Mouse (Mus musculus): ENCODE data around the gene Fam219a. TPM values are rescaled to one million over a fixed set of nuclear protein-coding genes. Genes with fewer than 3 reads are reported as not detected.

Fam219a gene
- polyA plus RNA-seq (2014; fragmentation: Illumina TruSeq; extraction: RNeasy Lipid Tissue Mini Kit (QIAGEN cat#74804); ENCODE audit: low read depth, low replicate concordance) = 15.3 TPM

GRCm38 (mm10) chr4:41569411-41569885 lies at the start of gene Fam219a, which contains the start of gene Dnaic1:
TSS of gene Fam219a (minus strand) at chr4:41569538.
TSS of gene Dnaic1 (plus strand) at chr4:41569775.

DNA sequence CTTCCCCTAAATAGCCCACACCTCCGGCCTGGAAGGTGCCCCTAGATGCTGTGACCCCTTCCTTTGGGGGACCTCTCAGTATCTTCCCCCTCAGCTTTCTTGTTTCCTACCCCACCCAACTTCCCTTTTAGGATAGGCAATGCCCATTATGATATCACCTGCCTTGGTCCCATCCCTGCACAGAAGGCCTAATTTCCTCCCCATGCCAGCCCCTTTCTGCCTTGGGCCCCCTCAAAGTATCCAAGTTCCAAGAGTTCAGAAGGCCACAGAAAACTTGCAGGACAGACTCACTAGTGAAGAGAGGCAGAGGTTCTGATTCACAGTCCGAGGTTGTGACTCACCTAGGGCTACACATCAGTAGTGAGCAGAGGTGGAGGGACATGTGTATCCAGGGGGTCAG lies 52.1 kb downstream of the Fam219a start, which contains the start of gene 1110017D15Rik:
Gene 1110017D15Rik, minus strand, starts transcription at position 101 of the 400 bp plus-strand sequence.

DNA sequence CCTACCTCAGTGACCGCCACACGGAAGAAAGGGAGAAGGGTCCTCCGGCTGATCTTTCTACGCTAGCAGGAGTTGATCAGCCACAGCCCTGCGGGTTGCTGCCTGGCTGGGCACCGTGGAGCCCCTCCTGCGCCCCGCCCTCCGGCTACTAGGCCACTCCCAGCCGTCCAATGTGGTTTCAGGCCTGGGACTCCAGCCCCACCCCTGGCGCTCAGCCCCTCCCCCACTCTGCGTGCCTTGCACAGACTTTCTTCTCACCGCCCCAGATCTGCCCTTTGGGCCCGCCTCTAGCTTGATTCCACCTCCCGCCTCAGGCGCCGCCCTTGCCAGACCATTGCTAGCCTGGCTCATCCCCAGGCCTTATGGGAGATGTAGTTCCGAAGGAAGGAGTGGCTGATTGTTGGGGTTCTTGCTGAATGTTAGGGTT lies 66.3 kb downstream of the Fam219a start, which contains the start of gene AI464131:
Gene AI464131, minus strand, starts transcription at position 91 of the 427 bp plus-strand sequence.

Other genes with a start within 250 kb of the Fam219a start
- 33.3 TPM for gene Ubap1, start 220.5 kb downstream of the Fam219a start, polyA plus RNA-seq (2014; fragmentation: Illumina TruSeq; extraction: RNeasy Lipid Tissue Mini Kit (QIAGEN cat#74804); ENCODE audit: low read depth, low replicate concordance)
- gene Kif24, start 104.7 kb downstream of the Fam219a start, polyA plus RNA-seq (2014; fragmentation: Illumina TruSeq; extraction: RNeasy Lipid Tissue Mini Kit (QIAGEN cat#74804); ENCODE audit: low read depth, low replicate concordance) = 1.4 TPM
- 29.5 TPM for gene Nudt2, start 104.4 kb downstream of the Fam219a start, polyA plus RNA-seq (2014; fragmentation: Illumina TruSeq; extraction: RNeasy Lipid Tissue Mini Kit (QIAGEN cat#74804); ENCODE audit: low read depth, low replicate concordance)
- 11.5 TPM for gene AI464131, start 66.5 kb downstream of the Fam219a start, polyA plus RNA-seq (2014; fragmentation: Illumina TruSeq; extraction: RNeasy Lipid Tissue Mini Kit (QIAGEN cat#74804); ENCODE audit: low read depth, low replicate concordance)
- gene 1110017D15Rik, start 52.2 kb downstream of the Fam219a start, polyA plus RNA-seq (2014; fragmentation: Illumina TruSeq; extraction: RNeasy Lipid Tissue Mini Kit (QIAGEN cat#74804); ENCODE audit: low read depth, low replicate concordance) = 17.3 TPM
- 3.5 TPM for gene Dnaic1, start 237 bp upstream of the Fam219a start, polyA plus RNA-seq (2014; fragmentation: Illumina TruSeq; extraction: RNeasy Lipid Tissue Mini Kit (QIAGEN cat#74804); ENCODE audit: low read depth, low replicate concordance)
- 6.7 TPM for gene Enho, start 70.8 kb upstream of the Fam219a start, polyA plus RNA-seq (2014; fragmentation: Illumina TruSeq; extraction: RNeasy Lipid Tissue Mini Kit (QIAGEN cat#74804); ENCODE audit: low read depth, low replicate concordance)
- gene Cntfr, start 127.6 kb upstream of the Fam219a start, polyA plus RNA-seq (2014; fragmentation: Illumina TruSeq; extraction: RNeasy Lipid Tissue Mini Kit (QIAGEN cat#74804); ENCODE audit: low read depth, low replicate concordance) = 5.9 TPM
- 70.6 TPM for gene Il11ra1, start 130.5 kb upstream of the Fam219a start, polyA plus RNA-seq (2014; fragmentation: Illumina TruSeq; extraction: RNeasy Lipid Tissue Mini Kit (QIAGEN cat#74804); ENCODE audit: low read depth, low replicate concordance)
- gene Rpp25l, start 144.0 kb upstream of the Fam219a start, polyA plus RNA-seq (2014; fragmentation: Illumina TruSeq; extraction: RNeasy Lipid Tissue Mini Kit (QIAGEN cat#74804); ENCODE audit: low read depth, low replicate concordance) = 28.9 TPM
- 116 TPM for gene Dctn3, start 153.6 kb upstream of the Fam219a start, polyA plus RNA-seq (2014; fragmentation: Illumina TruSeq; extraction: RNeasy Lipid Tissue Mini Kit (QIAGEN cat#74804); ENCODE audit: low read depth, low replicate concordance)
- gene Arid3c, start 161.6 kb upstream of the Fam219a start, polyA plus RNA-seq (2014; fragmentation: Illumina TruSeq; extraction: RNeasy Lipid Tissue Mini Kit (QIAGEN cat#74804); ENCODE audit: low read depth, low replicate concordance) = not detected
- 26.4 TPM for gene Galt, start 185.7 kb upstream of the Fam219a start, polyA plus RNA-seq (2014; fragmentation: Illumina TruSeq; extraction: RNeasy Lipid Tissue Mini Kit (QIAGEN cat#74804); ENCODE audit: low read depth, low replicate concordance)
- gene Sigmar1, start 186.6 kb upstream of the Fam219a start, polyA plus RNA-seq (2014; fragmentation: Illumina TruSeq; extraction: RNeasy Lipid Tissue Mini Kit (QIAGEN cat#74804); ENCODE audit: low read depth, low replicate concordance) = 73.4 TPM
- gene Ccl27a, start 204.7 kb upstream of the Fam219a start, polyA plus RNA-seq (2014; fragmentation: Illumina TruSeq; extraction: RNeasy Lipid Tissue Mini Kit (QIAGEN cat#74804); ENCODE audit: low read depth, low replicate concordance) = 49.4 TPM

Data from adipose tissue, adult 10 weeks (tissue).